Mouse (Mus musculus) splenic B cell, adult 2 months (primary cell): Measurements from ENCODE around the gene Odf2l.

ENCODE experiments used
- DNase-seq: peaks from one replicate; pipeline ENCODE4 v3.0.0-alpha.2; 2011; ENCODE audit warnings: low read depth, low spot score
- H3K27me3 ChIP-seq: 2 replicates; pipeline ENCODE4 v1.6.1; 2012; ENCODE audit warnings: mild to moderate bottlenecking, low read length, moderate library complexity, mixed read lengths; ENCODE audit not compliant: control insufficient read depth, poor library complexity, insufficient read depth, severe bottlenecking
- H3K36me3 ChIP-seq: 2 replicates; pipeline ENCODE4 v1.6.1; 2012; ENCODE audit warnings: mild to moderate bottlenecking, low read length, moderate library complexity, mixed read lengths; ENCODE audit not compliant: control insufficient read depth, poor library complexity, insufficient read depth, severe bottlenecking

Odf2l gene

DNA sequence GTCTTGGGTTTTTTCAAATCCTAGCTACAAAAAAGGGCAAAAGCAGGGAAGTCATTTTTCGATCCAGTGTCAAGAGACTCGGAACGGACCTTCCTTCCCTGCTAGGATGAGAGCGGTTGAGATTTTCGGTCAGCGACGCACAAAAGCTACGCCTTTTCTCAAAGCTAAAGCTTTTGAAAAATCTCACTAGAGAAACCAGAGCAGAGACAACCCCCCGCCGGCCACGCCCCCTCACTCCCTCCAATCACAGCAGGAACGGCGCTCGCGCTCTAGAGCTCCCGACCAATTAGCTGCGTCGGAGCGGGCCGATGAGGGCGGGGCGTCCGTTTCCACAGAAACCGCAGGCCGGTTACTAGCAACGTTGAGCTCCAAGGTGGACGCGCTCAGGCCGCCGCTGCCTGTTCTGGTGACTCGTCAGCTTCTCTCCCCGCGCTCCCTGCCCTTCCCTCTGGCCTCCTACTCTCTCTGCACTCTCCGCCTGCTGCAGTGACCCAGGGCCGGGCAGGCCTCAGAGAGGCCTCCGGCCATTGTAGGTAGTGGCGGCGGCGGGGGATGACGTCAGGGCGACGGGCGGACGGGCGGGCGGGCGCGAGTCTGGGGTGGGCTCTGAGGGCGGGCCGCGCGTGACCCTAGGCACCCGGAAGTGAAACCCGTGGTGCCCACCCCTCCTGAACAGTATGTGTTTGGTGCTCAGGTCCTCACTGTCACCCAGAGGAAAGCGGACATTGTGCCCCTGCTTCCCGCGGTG, at the start of gene Odf2l:
Gene Odf2l, plus strand, starts transcription at position 335 of the 748 bp plus-strand sequence.
- Histone ChIP-seq H3K36me3 (no peaks in the 10 kb centered on the region), H3K27me3 (no peaks in the 10 kb centered on the region)
- peak; percentile 97 for DNase-seq

- DNase-seq: no peak
- no peaks in the 10 kb centered on the region for H3K27me3 ChIP-seq
- no peaks in the 10 kb centered on the region for H3K36me3 ChIP-seq
These were observed 49.4 kb upstream of the Odf2l start for GRCm38 (mm10) chr3:145068964-145069363.

DNA sequence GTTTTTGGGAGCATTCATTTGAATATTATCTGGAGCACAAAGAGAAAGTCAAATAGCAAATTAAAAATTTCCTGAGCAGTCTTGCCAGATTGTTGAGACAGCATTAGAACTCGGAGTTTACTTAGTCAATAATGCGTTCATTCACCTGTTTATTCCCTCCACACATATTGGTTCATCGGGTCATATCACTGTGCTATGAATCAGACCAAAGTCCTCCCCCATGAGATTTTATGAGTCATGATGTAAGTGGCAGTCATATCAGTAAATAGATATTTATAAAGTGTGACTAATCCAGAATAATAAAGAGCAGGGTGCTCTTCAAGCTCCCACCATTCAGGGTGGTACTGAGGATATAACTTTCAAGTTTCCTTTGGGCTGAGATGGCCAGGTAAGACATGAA, 46.0 kb upstream of the Odf2l start:
- no peaks in the 10 kb centered on the region for H3K36me3 ChIP-seq

GRCm38 (mm10) chr3:145078405-145078804, 40.0 kb upstream of the Odf2l start:
- no peaks in the 10 kb centered on the region for H3K27me3 ChIP-seq
- no peak for DNase-seq
- H3K36me3 ChIP-seq: no peaks in the 10 kb centered on the region

More for the DNA sequence above, 46.0 kb upstream of the Odf2l start:
- H3K27me3 ChIP-seq: no peaks in the 10 kb centered on the region
- no peak for DNase-seq

- Histone ChIP-seq H3K27me3 (no peaks in the 10 kb centered on the region), H3K36me3 (no peaks in the 10 kb centered on the region)
- no peak for DNase-seq
These were observed 37.5 kb upstream of the Odf2l start for GRCm38 (mm10) chr3:145080904-145081303.

- no peak for DNase-seq
- Histone ChIP-seq H3K36me3 (no peaks in the 10 kb centered on the region), H3K27me3 (no peaks in the 10 kb centered on the region)
These were observed 35.3 kb upstream of the Odf2l start for GRCm38 (mm10) chr3:145083081-145083480.

- DNase-seq: no peak
- no peaks in the 10 kb centered on the region for H3K27me3 ChIP-seq
- no peaks in the 10 kb centered on the region for H3K36me3 ChIP-seq
These were observed 32.2 kb upstream of the Odf2l start for GRCm38 (mm10) chr3:145086180-145086579.

DNA sequence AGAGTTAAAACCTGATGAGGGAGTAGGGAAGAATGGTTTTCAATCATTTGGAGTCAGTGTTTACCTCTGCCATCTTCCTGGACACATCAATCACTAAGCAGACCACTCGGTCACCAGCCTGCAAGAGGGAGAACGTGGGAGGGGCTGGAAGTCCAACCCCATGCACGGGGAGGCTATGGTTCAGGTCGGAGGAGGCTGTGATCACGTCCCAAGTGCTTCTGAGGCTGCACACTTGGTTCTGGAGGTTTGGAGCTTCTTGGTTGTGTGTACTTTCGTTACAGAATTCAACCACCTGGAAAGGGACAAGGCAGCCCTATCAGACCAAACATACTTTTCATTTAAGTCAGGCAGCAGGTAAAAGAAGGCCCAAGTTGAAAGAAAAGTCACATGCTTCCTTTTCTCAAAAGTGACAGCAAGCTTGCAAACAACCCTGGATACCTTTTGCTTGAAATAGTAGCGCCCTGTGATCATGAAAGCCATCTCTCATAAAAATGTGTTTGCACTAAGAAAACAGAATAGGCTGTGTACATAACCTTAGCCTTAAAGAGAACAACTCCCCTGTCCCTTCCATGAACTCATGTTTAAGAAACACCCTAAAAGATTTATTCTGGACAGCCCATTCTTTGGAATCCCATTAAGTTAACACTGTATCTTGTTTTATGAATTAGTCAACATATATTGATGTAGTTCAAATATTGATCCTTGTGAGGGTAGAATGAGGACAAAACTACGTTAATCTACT, 30.4 kb upstream of the Odf2l start:
- Histone ChIP-seq H3K27me3 (no peaks in the 10 kb centered on the region), H3K36me3 (no peaks in the 10 kb centered on the region)
- no peak for DNase-seq

DNA sequence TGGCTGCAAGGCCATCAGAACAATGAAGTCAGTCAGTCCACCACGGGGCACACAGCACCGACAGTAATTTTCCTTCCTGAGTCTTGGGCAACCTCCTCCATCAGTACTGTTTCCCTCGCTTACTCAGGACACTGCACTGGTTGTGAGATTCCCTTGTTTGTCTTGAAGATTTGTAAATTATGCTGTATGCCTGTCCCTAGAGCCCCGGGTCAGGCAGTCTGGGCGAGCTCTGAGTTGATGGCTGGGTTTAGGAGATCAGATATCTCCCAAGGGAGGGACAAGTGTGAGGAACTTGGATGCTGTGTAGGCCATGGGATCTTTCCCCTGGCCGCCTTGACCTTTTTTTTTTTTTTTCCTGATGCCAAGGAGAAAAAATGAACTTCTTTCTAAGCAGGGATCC, 19.1 kb upstream of the Odf2l start, which contains the start of gene Clca2:
Gene Clca2, minus strand, starts transcription at position 153 of the 400 bp plus-strand sequence.
- DNase-seq: no peak
- H3K36me3 ChIP-seq: no peaks in the 10 kb centered on the region
- no peaks in the 10 kb centered on the region for H3K27me3 ChIP-seq

GRCm38 (mm10) chr3:145101891-145102555, 16.4 kb upstream of the Odf2l start:
- DNase-seq: no peak
- Histone ChIP-seq H3K27me3 (no peaks in the 10 kb centered on the region), H3K36me3 (no peaks in the 10 kb centered on the region)

DNA sequence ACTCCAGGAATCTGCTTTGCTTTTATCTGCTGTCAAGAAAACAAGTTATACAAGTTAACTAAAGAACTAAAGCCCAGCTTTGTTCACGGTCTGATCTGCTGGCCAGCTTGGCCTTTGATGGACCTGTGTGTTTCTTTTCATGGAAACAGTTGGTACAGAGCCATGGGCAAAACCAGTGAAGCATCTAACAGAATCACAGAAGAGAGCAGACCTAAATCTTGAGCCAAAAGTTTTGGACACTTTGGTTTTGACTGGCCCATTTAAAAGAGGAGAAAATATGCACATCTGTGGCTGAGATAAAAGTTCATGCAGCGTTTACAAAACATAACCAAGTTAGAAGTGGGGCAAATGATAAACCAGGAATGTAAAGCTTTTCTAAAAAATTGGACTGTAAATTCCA, 15.1 kb upstream of the Odf2l start:
- Histone ChIP-seq H3K27me3 (no peaks in the 10 kb centered on the region), H3K36me3 (no peaks in the 10 kb centered on the region)
- DNase-seq: no peak

GRCm38 (mm10) chr3:145103770-145104169, 14.6 kb upstream of the Odf2l start:
- Histone ChIP-seq H3K27me3 (no peaks in the 10 kb centered on the region), H3K36me3 (no peaks in the 10 kb centered on the region)
- no peak for DNase-seq

GRCm38 (mm10) chr3:145105076-145105772, 13.2 kb upstream of the Odf2l start:
- Histone ChIP-seq H3K36me3 (no peaks in the 10 kb centered on the region), H3K27me3 (no peaks in the 10 kb centered on the region)
- peak; percentile 9 for DNase-seq

DNA sequence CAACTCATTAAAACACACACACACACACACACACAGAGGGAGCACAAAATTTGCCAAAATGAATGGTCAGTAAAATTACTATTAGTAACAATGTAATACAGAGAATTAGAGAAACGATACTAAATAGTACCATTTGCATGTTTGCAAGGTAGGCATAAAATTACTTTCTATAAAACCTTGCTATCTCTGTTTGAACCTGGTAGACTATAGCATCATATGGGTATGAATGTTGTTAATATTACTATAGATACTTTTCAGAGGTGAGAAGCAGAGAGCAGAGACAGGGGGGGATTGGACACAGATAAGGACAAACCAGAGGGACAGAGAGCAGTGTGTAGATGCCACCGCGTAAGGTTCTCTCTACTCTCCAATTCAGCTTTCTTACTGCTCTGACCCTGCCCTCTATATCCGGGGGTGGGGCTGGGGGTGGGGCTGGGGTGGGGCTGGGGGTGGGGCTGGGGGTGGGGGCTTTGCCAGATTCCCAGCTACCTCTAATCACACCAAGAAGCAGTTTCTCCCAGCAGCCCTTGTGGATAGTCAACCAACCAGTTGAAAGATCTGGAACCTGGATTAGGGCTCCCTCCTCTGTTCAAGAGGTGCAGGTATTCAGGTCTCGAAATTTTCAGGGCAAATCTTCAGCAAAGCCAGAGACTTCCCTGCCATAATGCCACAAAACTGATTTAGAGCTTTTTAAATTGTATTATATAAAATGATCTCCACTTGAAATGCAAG, 12.4 kb upstream of the Odf2l start:
- no peaks in the 10 kb centered on the region for H3K27me3 ChIP-seq
- no peak for DNase-seq
- no peaks in the 10 kb centered on the region for H3K36me3 ChIP-seq
